Mouse (Mus musculus) brain, embryonic 14.5 days (tissue): ENCODE measurements around the gene Pcbp2.

Experiments
- CTCF ChIP-seq: fragments of 200-500 bp; IDR thresholded peaks from 2 replicates; pipeline ENCODE4 v1.5.1; 2012; ENCODE audit warnings: inconsistent platforms, mild to moderate bottlenecking, moderate library complexity, borderline replicate concordance; ENCODE audit not compliant: insufficient read depth, insufficient read length; ENCODE audit errors: extremely low read depth
- POLR2A ChIP-seq: fragments of 200-500 bp; IDR thresholded peaks from 2 replicates; pipeline ENCODE4 v1.6.1; 2012; ENCODE audit warnings: mild to moderate bottlenecking, inconsistent platforms, borderline replicate concordance; ENCODE audit not compliant: poor library complexity, insufficient read depth, insufficient read length, severe bottlenecking; ENCODE audit errors: extremely low read depth

- TF ChIP-seq POLR2A (no peak), CTCF (no peak)
Observed at GRCm38 (mm10) chr15:102458050-102458736, 12.1 kb upstream of the Pcbp2 start.
